In the genomic region with DNA sequence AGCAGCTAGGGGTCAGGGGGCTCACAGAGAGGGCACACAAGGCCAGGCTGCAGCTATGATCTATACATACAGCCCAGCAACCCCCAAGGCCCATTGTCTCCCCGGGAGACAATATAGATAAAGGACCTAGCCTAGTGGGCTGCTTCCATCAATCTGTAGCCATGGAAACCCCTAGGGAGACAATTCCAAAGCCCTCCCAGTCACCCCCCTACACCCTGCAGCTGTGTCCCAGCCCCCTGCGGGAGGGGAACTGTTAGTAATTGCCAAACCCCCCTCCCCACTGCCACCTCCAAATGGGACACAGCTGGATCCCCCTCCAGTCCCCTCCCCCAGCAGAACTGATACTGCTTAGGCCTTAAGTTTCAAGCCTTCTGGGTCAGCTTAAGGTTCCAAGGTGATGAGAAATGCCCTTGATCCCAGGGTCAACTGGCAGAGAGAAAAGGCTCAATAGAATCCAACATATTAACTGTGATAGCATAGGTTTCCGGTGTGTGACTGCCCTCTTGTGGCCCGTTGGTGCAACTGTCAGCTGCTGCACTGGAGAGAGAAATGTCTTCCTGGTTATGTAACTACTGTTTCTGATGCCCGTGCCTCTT, we compare ENCODE assay signal across 8 mouse cellular contexts. TPM values are rescaled to one million over a fixed set of nuclear protein-coding genes. Genes with fewer than 3 reads are reported as not detected.
DNase-seq lines count a peak whose midpoint lies in the region; ATAC-seq and TF ChIP-seq lines count a peak whose summit lies in the region.

No protein-coding gene starts in this region.

- no peak overlapping the region for H3K27ac ChIP-seq in ES-E14 (ENCODE audit: insufficient read depth, low read depth, low read length, poor library complexity, severe bottlenecking)
- H3K27ac ChIP-seq in forebrain, embryonic 13.5 days: peak overlapping the region; percentile 55
- H3K27ac ChIP-seq in neural tube, embryonic 14.5 days (ENCODE audit: low read depth, low read length): peak overlapping the region; percentile 4; the same call in 1 of the 2 replicates

- no peak overlapping the region for H3K4me2 ChIP-seq in forebrain, embryonic 13.5 days
- no peak overlapping the region for H3K4me2 ChIP-seq in neural tube, embryonic 14.5 days (ENCODE audit: low read depth, low read length)

- under 1% methylated on average over 5 of the region's 5 CpGs for WGBS in forebrain, embryonic 13.5 days
- 4% methylated on average over 5 of the region's 5 CpGs for WGBS in neural tube, embryonic 14.5 days

- H3K9me3 ChIP-seq in ES-E14 (ENCODE audit: control insufficient read depth, insufficient read depth, low read depth, low read length): no peaks in the 10 kb centered on the region
- H3K9me3 ChIP-seq in forebrain, embryonic 13.5 days (replicated peaks): no peaks in the 10 kb centered on the region
- no peaks in the 10 kb centered on the region for H3K9me3 ChIP-seq in neural tube, embryonic 14.5 days (ENCODE audit: control insufficient read depth, low read length)

- intact Hi-C loops in heart, postnatal 36 days (cut with DNase I): loop anchor here (1.0 to 10.0 kb wide), 2 partner anchors 85 to 90 kb away; a partner anchor contains a TSS

- no peak overlapping the region for H3K4me3 ChIP-seq in ES-E14 (ENCODE audit: insufficient read depth in 1 of 2, low read depth in 1 of 2, low read length in 2 of 2, poor library complexity in 1 of 2, severe bottlenecking in 1 of 2)
- H3K4me3 ChIP-seq in forebrain, embryonic 13.5 days: no peak overlapping the region
- no peak overlapping the region for H3K4me3 ChIP-seq in neural tube, embryonic 14.5 days (ENCODE audit: low read depth, low read length)

- H3K36me3 ChIP-seq in ES-E14 (ENCODE audit: control insufficient read depth, insufficient read depth, low read length, poor library complexity, severe bottlenecking): no peaks in the 10 kb centered on the region
- no peaks in the 10 kb centered on the region for H3K36me3 ChIP-seq in forebrain, embryonic 13.5 days (ENCODE audit: poor library complexity, severe bottlenecking)
- no peaks in the 10 kb centered on the region for H3K36me3 ChIP-seq in neural tube, embryonic 14.5 days (ENCODE audit: control insufficient read depth, insufficient read depth, low read length)

- DNase-seq in ES-E14 (ENCODE audit: low read depth, low spot score): no peak
- DNase-seq in c-Kit-positive CD71-positive TER-119-positive erythroid progenitor cells, embryonic 14.5 days (ENCODE audit: low spot score): peak; percentile 76
- peak; percentile 77 to 83 for DNase-seq in heart, postnatal 36 days
- peak; percentile 52 to 89 for DNase-seq in layer of hippocampus, adult 18-20 months (ENCODE audit: low spot score in 2 of 2)
- DNase-seq in lung, adult 18-20 months: peak; percentile 73 to 77
- peak; percentile 82 for DNase-seq in thymus, postnatal 25 days

- peaks cover 0 to 6% of the 10 kb centered on the region in 2 experiments; a peak in 2 of 4 replicates for H3K4me1 ChIP-seq in ES-E14 (ENCODE audit: control insufficient read depth in 2 of 2, insufficient read depth in 2 of 2, low read length in 2 of 2, poor library complexity in 1 of 2)
- H3K4me1 ChIP-seq in forebrain, embryonic 13.5 days: peaks cover 12% of the 10 kb centered on the region
- peaks cover 5% of the 10 kb centered on the region; the same call in 1 of the 2 replicates for H3K4me1 ChIP-seq in neural tube, embryonic 14.5 days (ENCODE audit: control insufficient read depth, insufficient read depth, low read length)

- no peaks in the 10 kb centered on the region for H3K27me3 ChIP-seq in forebrain, embryonic 13.5 days
- H3K27me3 ChIP-seq in neural tube, embryonic 14.5 days (ENCODE audit: control insufficient read depth, insufficient read depth, low read length): no peaks in the 10 kb centered on the region

- ATAC-seq in forebrain, embryonic 13.5 days: peak; percentile 82
- ATAC-seq in neural tube, embryonic 14.5 days (ENCODE audit: low read depth): peak; percentile 68

- in situ Hi-C loops in ES-E14 (cut with MboI; ENCODE audit: low sequenced_read_pairs in 2 of 2, unreplicated experiment in 2 of 2): loop anchor here (5.0 to 10.0 kb wide), 2 partner anchors 93 to 95 kb away; no protein-coding TSS in a partner anchor

- no peak overlapping the region for H3K9ac ChIP-seq in ES-E14 (ENCODE audit: insufficient read depth, low read depth, low read length, poor library complexity, severe bottlenecking)
- H3K9ac ChIP-seq in forebrain, embryonic 13.5 days: peak overlapping the region; percentile 35; the same call in 1 of the 2 replicates
- H3K9ac ChIP-seq in neural tube, embryonic 14.5 days (replicated peaks; ENCODE audit: low read depth, low read length): no peak overlapping the region

TF ChIP-seq in ES-E14, 5 proteins besides CTCF, POLR2A, EP300 and RAD21:
- peak; percentile 93 for TF ChIP-seq ZC3H11A (IDR thresholded peaks at IDR 0.05; ENCODE audit: borderline replicate concordance, low read depth, low read length)
- no peak for TF ChIP-seq MAFK (IDR thresholded peaks at IDR 0.05; ENCODE audit: insufficient read depth, low read depth, low read length)

RNA-seq across cellular contexts. Expression of a gene that starts 12.3 kb away (rescaled TPM):
- 7.5 and 9.8 TPM in 2 replicates for total RNA-seq in ES-E14 (2012; rRNA removed)
- 9.7 and 11.3 TPM in 2 replicates for polyA plus RNA-seq in forebrain, embryonic 13.5 days (2015; fragmentation: Nextera tagmentation; extraction: Ambion mirVana)
- total RNA-seq in heart, postnatal 36 days (2021): 1 to 10 TPM; 1.4 to 2.1 TPM
- under 1 TPM; 0.36 to 0.84 TPM for total RNA-seq in layer of hippocampus, adult 18-20 months (2021)
- polyA plus RNA-seq in neural tube, embryonic 14.5 days (2014; fragmentation: Nextera tagmentation; extraction: Ambion mirVana): 0.76 and 1.4 TPM in 2 replicates

RNA-seq across cellular contexts. Expression of a gene that starts 16.6 kb away (rescaled TPM):
- total RNA-seq in ES-E14 (2012; rRNA removed): 78.8 and 126 TPM in 2 replicates
- 90.9 and 119 TPM in 2 replicates for polyA plus RNA-seq in forebrain, embryonic 13.5 days (2015; fragmentation: Nextera tagmentation; extraction: Ambion mirVana)
- total RNA-seq in heart, postnatal 36 days (2021): 10 to 100 TPM; 58.1 to 63.9 TPM
- 10 to 100 TPM; 30.0 to 35.1 TPM for total RNA-seq in layer of hippocampus, adult 18-20 months (2021)
- polyA plus RNA-seq in neural tube, embryonic 14.5 days (2014; fragmentation: Nextera tagmentation; extraction: Ambion mirVana): 156 and 196 TPM in 2 replicates

RNA-seq across cellular contexts. Expression of a gene that starts 46.3 kb away (rescaled TPM):
- 4.7 and 8.1 TPM in 2 replicates for total RNA-seq in ES-E14 (2012; rRNA removed)
- polyA plus RNA-seq in forebrain, embryonic 13.5 days (2015; fragmentation: Nextera tagmentation; extraction: Ambion mirVana): 2.9 and 3.9 TPM in 2 replicates
- total RNA-seq in heart, postnatal 36 days (2021): 10 to 100 TPM in 1 of 2 experiments, 1 to 10 TPM in 1; 9.4 to 11.7 TPM
- total RNA-seq in layer of hippocampus, adult 18-20 months (2021): 1 to 10 TPM; 2.2 to 2.6 TPM
- polyA plus RNA-seq in neural tube, embryonic 14.5 days (2014; fragmentation: Nextera tagmentation; extraction: Ambion mirVana): 2.4 and 4.8 TPM in 2 replicates
